Mouse (Mus musculus): ENCODE results near the gene Lama1. TPM values are rescaled to one million over a fixed set of nuclear protein-coding genes. Genes with fewer than 3 reads are reported as not detected.

Gene Lama1
- 3.5 and 5.0 TPM in 2 replicates for polyA plus RNA-seq (2015; fragmentation: Nextera tagmentation; extraction: Ambion mirVana)

DNA sequence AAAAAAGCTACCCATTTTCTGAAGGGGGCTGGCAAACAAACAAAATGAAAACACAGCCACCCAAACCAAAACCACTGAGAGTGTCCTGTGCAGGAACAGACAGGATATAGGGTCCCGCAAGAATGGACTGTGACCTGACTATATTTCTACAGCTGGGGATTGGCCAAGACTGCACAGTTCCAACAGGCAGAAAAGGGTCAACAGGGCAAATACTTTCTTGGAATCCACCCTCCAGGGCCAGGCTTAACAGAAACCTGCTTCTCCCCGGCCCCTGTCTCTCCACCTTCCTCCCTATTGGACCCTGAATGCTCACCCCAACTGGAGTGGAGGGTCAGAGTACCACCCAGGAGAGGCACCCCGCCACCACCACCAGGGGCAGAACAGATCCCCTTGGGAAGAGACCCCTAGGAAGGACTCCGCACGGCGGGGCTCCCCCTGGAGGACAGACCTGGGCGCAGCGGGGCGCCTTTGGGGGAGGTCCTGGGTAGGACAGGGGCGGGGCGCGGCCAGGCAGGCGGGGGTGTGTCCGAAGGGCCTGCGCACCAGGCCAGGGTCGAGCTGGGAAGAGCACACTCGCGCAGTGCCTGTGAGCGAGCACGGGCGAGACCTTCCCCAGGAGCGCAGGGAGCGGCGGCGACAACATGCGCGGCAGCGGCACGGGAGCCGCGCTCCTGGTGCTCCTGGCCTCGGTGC is at the start of gene Lama1:
Lama1 (plus strand) TSS at position 566 of the 693 bp plus-strand sequence.
- Histone ChIP-seq H3K9ac (replicated peaks) (peak within 1 kb of the TSS; percentile 75), H3K9me3 (no peaks in the 10 kb centered on the region), H3K4me2 (replicated peaks) (peak within 1 kb of the TSS; percentile 99), H3K36me3 (no peaks in the 10 kb centered on the region), H3K4me1 (peaks cover 20% of the 10 kb centered on the region), H3K4me3 (peak within 1 kb of the TSS; percentile 86), H3K27me3 (no peaks in the 10 kb centered on the region), H3K27ac (replicated peaks) (0 out of 2 replicates have a peak within 1 kb of the TSS, but pooled peaks have one; percentile 3)
- WGBS: 2% methylated on average over 32 of the region's 32 CpGs
- ATAC-seq (replicated peaks): peak; percentile 87

DNA sequence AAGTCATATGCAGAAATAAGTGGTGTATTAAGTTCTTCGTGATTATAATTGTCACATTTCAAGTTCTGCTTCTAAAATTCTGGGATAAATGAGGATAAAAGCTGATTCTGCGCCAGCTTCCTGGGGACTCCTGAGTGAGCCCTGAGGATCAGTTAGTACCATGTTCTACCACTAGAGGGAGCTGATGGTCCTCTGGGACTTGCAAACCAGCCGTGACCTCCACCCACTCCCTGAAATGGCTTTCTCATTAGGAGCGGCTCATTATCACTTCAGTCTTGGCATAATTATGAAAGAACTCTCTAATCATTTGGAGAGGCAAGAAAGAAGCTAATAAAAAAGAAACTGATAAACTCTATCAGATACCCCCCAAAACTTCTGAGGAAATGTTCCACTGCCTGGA is 45.6 kb upstream of the Lama1 start:
- H3K36me3 ChIP-seq: no peaks in the 10 kb centered on the region
- H3K4me2 ChIP-seq (replicated peaks): no peak overlapping the region
- 0 out of 2 replicates have a peak, but pooled peaks have one; percentile 63 for ATAC-seq (replicated peaks)
- H3K9me3 ChIP-seq: no peaks in the 10 kb centered on the region
- H3K4me3 ChIP-seq: no peak overlapping the region
- H3K4me1 ChIP-seq: no peaks in the 10 kb centered on the region
- H3K27me3 ChIP-seq: no peaks in the 10 kb centered on the region
- 9% methylated on average over 4 of the region's 4 CpGs for WGBS
- no peak overlapping the region for H3K27ac ChIP-seq (replicated peaks)
- no peak overlapping the region for H3K9ac ChIP-seq (replicated peaks)

DNA sequence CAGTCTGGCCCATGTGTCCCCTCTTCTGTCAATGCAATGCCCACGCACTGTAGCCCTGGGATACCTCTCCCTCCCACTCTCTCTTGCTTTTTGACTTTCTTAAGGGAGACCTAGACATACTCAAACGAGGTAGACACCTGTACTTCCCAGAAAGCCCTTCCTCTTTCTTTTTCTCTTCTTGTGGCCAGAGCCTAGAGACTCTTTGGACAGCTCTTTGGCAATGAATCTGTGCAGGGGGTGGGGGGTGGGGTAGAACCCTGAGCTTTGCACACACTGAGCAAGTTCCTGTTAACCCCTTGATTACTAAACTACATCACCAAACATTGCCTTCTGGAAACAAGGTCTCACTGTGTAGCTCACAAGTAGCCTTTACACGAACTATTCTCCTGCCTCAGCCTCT is 32.8 kb upstream of the Lama1 start:
- ATAC-seq (replicated peaks): no peak
- Histone ChIP-seq H3K4me3 (no peak overlapping the region), H3K4me2 (replicated peaks) (no peak overlapping the region), H3K27me3 (no peaks in the 10 kb centered on the region), H3K9me3 (no peaks in the 10 kb centered on the region), H3K9ac (replicated peaks) (no peak overlapping the region), H3K4me1 (no peaks in the 10 kb centered on the region), H3K36me3 (no peaks in the 10 kb centered on the region), H3K27ac (replicated peaks) (no peak overlapping the region)
- 76% methylated on average over 3 of the region's 3 CpGs for whole genome bisulfite sequencing

DNA sequence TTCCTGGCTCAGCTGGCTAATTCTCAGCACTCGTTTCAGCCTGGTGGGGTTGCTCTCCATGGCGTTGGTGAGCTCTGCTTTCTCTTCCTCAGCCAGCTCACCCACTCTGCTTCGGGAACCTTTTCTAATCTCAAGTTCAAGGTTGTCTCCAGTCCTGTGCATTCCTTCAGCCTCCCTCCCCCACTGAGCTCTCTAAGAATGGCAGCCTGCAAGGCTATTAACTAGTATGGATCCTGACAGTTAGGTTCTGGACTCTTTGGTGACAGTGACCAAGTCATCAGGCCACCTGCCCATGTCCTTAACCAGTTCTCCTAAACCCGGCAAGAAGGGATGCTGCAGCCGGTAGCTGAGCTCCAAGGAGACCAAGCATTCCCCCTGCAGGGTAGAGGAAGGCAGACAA is 30.1 kb upstream of the Lama1 start:
- Histone ChIP-seq H3K4me1 (no peaks in the 10 kb centered on the region), H3K27me3 (no peaks in the 10 kb centered on the region), H3K4me3 (no peak overlapping the region), H3K9ac (replicated peaks) (no peak overlapping the region), H3K9me3 (no peaks in the 10 kb centered on the region), H3K4me2 (replicated peaks) (no peak overlapping the region), H3K27ac (replicated peaks) (no peak overlapping the region), H3K36me3 (no peaks in the 10 kb centered on the region)
- 62% methylated on average over 5 of the region's 5 CpGs for WGBS
- ATAC-seq (replicated peaks): no peak

DNA sequence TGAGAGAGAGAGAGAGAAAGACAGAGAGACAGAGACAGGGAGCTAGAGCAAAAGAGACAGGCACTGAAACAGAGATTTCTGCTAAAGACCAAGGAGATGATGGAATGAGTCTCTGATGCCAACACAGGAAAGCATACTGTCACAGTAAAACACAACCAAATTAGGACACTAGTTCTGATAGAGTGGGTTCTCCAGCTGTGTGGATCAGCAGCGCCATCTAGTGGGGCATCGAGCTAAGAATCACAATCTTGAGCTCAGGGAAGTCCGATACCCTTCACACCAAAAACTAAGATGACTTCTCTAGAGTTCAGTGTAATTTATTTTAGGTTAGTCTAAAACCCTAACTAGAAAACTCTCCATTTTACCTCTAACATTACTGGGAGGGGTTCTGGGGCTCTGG is 29.1 kb upstream of the Lama1 start:
- H3K36me3 ChIP-seq: no peaks in the 10 kb centered on the region
- H3K4me3 ChIP-seq: no peak overlapping the region
- peak; percentile 55 for ATAC-seq (replicated peaks)
- no peak overlapping the region for H3K27ac ChIP-seq (replicated peaks)
- H3K4me1 ChIP-seq: no peaks in the 10 kb centered on the region
- WGBS: 13% methylated on average over 3 of the region's 3 CpGs
- no peaks in the 10 kb centered on the region for H3K27me3 ChIP-seq
- no peak overlapping the region for H3K9ac ChIP-seq (replicated peaks)
- no peak overlapping the region for H3K4me2 ChIP-seq (replicated peaks)
- H3K9me3 ChIP-seq: no peaks in the 10 kb centered on the region

DNA sequence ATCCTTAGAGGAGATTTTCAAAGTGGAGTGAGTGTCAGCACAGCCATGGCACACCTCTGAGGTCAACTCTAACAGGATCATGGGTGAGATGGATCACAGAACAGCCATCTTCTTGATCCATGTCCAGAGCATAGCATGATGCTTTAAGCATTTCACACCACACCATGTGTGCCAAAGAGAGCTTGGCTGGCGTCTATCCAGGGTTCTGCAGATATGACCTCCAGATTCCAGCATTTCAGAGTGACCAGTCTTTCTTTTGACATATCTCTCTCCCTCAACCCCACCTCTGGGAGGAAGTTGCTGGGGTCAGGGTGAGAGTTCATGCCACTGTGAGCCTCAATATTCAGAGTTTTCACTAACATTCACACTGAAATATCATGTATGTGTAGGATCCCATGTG is 18.5 kb upstream of the Lama1 start:
- Histone ChIP-seq H3K4me2 (replicated peaks) (no peak overlapping the region), H3K9me3 (no peaks in the 10 kb centered on the region), H3K27me3 (no peaks in the 10 kb centered on the region), H3K27ac (replicated peaks) (no peak overlapping the region), H3K36me3 (no peaks in the 10 kb centered on the region), H3K9ac (replicated peaks) (no peak overlapping the region), H3K4me1 (no peaks in the 10 kb centered on the region), H3K4me3 (no peak overlapping the region)
- 97% methylated on average over 1 of the region's 1 CpGs for WGBS
- no peak for ATAC-seq (replicated peaks)

DNA sequence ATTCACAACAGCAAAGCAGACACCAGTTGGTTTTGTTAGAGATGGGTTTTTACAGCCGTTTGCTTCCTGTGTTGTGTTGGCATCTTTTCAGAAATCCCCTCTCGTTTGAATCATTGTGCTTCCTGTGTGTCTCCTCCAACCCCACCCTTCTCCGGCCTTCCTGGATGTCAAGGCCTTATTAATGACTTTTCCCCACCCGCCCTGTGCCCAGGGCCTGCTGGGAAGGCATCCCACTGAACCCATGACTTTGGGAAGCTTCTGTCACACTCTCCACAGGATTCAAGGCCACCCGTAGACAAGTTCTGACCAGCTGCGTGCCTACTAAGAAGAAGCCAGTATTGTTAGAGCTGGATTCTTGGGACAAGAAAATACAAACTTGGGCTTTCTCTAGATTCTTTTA is 16.0 kb upstream of the Lama1 start:
- no peak overlapping the region for H3K4me3 ChIP-seq
- H3K4me2 ChIP-seq (replicated peaks): no peak overlapping the region
- H3K27ac ChIP-seq (replicated peaks): no peak overlapping the region
- 76% methylated on average over 6 of the region's 6 CpGs for WGBS
- no peaks in the 10 kb centered on the region for H3K36me3 ChIP-seq
- ATAC-seq (replicated peaks): no peak
- no peaks in the 10 kb centered on the region for H3K27me3 ChIP-seq
- no peaks in the 10 kb centered on the region for H3K9me3 ChIP-seq
- no peak overlapping the region for H3K9ac ChIP-seq (replicated peaks)
- H3K4me1 ChIP-seq: no peaks in the 10 kb centered on the region

DNA sequence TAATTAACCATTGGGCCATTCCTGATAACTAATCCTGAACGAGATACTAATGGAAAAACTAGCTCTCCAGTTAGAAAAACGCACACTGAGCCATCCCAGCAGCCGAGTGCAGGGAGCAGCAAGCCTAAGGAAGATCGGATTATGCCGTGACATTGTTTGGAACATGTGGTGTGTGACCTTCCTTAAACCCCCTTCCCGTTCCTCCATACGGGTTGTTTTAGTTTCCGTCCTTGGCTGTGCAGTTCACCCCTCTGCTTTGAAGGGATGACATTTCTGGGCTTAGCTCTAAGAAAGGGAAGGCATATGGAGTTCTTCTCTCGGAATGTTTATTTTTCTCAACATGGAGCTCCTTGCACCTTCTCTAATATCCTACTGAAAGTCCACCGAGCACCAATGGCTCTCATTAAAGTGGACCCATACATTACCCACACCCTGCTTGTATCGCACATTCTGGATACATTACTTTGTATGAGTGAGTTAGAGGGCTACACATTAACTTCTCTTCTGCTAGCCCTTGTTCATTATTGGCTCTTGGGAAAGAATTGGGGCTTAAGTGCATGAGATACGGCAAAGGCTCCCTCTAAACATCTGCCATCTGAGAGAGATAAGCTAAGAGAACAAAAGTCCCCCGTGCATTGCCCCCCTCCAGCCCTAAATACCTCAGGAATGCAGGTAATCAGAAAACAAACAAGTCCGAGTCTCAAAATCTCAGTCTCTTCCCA is 11.9 kb upstream of the Lama1 start:
- no peak for ATAC-seq (replicated peaks)
- H3K9me3 ChIP-seq: no peaks in the 10 kb centered on the region
- H3K4me1 ChIP-seq: no peaks in the 10 kb centered on the region
- no peak overlapping the region for H3K27ac ChIP-seq (replicated peaks)
- H3K9ac ChIP-seq (replicated peaks): no peak overlapping the region
- no peak overlapping the region for H3K4me2 ChIP-seq (replicated peaks)
- H3K4me3 ChIP-seq: no peak overlapping the region
- WGBS: 66% methylated on average over 14 of the region's 14 CpGs
- no peaks in the 10 kb centered on the region for H3K36me3 ChIP-seq
- H3K27me3 ChIP-seq: no peaks in the 10 kb centered on the region

DNA sequence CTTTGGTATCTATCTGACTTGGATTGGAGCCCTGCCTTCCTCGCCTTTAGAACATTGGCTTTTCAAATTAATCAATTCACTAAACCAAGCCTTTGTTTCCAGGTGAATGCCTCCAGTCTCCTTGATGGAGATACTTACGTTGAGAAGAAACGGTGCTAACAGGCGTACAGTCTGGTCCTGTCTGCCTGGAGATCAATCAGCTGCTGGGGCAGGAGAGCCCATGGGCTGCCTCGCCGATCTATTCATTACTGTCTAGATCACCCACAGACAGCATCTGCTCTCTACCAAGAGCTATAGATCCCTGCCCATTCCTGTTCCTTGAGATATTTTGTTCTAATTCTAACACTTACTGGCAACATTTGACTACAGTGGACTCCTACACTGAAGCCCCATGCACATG is 9.6 kb upstream of the Lama1 start:
- no peak overlapping the region for H3K4me3 ChIP-seq
- H3K4me1 ChIP-seq: no peaks in the 10 kb centered on the region
- no peak overlapping the region for H3K27ac ChIP-seq (replicated peaks)
- H3K9ac ChIP-seq (replicated peaks): no peak overlapping the region
- no peaks in the 10 kb centered on the region for H3K36me3 ChIP-seq
- H3K9me3 ChIP-seq: no peaks in the 10 kb centered on the region
- no peak for ATAC-seq (replicated peaks)
- WGBS: 38% methylated on average over 6 of the region's 6 CpGs
- H3K27me3 ChIP-seq: no peaks in the 10 kb centered on the region
- H3K4me2 ChIP-seq (replicated peaks): no peak overlapping the region

DNA sequence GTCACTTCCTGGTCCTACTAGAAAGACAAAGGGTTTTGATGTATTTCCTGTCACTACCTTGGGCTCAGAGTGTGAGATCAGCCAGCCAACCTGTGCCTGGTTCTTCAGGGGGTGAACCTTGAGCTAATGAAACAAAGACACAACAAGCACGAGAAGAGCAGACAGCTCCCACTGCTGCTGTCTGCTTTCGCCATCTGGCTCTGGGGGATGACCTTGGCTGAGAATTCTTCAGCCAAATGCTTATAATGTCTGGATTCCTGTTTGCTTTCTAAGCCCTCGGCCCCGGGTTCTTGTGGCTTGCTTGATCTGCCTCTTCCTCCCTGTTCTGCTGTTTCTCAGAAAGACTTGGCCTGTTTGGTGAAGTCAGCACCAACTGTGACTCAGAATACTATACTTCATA is 6.4 kb upstream of the Lama1 start:
- ATAC-seq (replicated peaks): no peak
- no peaks in the 10 kb centered on the region for H3K36me3 ChIP-seq
- no peaks in the 10 kb centered on the region for H3K27me3 ChIP-seq
- no peak overlapping the region for H3K4me2 ChIP-seq (replicated peaks)
- H3K9me3 ChIP-seq: no peaks in the 10 kb centered on the region
- 81% methylated on average over 4 of the region's 4 CpGs for WGBS
- no peak overlapping the region for H3K9ac ChIP-seq (replicated peaks)
- no peak overlapping the region for H3K27ac ChIP-seq (replicated peaks)
- H3K4me3 ChIP-seq: no peak overlapping the region
- no peaks in the 10 kb centered on the region for H3K4me1 ChIP-seq

DNA sequence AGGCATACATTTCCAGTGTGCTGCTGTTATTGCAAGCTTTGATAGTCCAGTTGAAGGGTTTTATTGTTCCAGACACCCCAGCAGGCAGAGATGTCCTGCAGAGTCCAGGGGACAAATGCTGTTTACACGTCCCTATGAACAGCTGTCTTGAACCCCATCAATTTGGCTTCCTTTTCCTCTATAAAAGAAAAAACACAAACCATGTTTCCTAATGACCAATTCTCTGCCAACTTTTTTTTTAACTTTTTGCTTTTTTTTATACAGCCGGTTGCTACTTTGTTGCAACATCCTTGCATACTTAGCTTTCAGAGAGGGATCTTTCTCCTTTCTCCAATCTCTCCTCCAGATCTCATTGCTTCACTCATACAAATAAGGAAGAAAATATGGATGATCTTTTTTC is 4.4 kb upstream of the Lama1 start:
- no peak overlapping the region for H3K27ac ChIP-seq (replicated peaks)

DNA sequence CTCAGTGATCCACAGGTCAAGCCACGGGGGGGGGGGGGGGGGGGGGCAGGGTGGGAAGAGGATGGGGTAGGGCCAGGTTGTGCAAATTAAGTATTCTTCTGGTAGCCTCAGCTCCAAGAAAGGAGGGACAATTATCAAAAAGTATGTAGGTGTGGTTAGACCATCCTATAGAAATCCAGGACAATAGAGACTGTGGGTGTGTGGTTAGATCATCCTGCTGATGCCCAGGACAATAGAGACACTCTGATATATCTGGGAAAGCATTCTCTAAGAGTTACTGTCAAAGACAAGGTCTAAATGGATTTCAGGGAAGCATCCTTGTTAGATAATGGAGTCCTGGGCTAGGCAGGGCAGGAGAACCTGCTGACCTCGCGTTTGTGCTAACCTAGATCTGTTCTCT is 3.2 kb upstream of the Lama1 start:
- H3K9ac ChIP-seq (replicated peaks): no peak overlapping the region
- H3K36me3 ChIP-seq: no peaks in the 10 kb centered on the region
- no peak overlapping the region for H3K4me2 ChIP-seq (replicated peaks)
- no peak overlapping the region for H3K4me3 ChIP-seq
- H3K9me3 ChIP-seq: no peaks in the 10 kb centered on the region
- H3K27ac ChIP-seq (replicated peaks): no peak overlapping the region
- peaks cover 16% of the 10 kb centered on the region for H3K4me1 ChIP-seq
- ATAC-seq (replicated peaks): no peak
- 58% methylated on average over 3 of the region's 3 CpGs for WGBS
- H3K27me3 ChIP-seq: no peaks in the 10 kb centered on the region

More for the DNA sequence above, 4.4 kb upstream of the Lama1 start:
- Histone ChIP-seq H3K9me3 (no peaks in the 10 kb centered on the region), H3K4me2 (replicated peaks) (no peak overlapping the region), H3K9ac (replicated peaks) (no peak overlapping the region), H3K36me3 (no peaks in the 10 kb centered on the region), H3K27me3 (no peaks in the 10 kb centered on the region), H3K4me3 (no peak overlapping the region), H3K4me1 (peaks cover 6% of the 10 kb centered on the region)
- ATAC-seq (replicated peaks): no peak
- 62% methylated on average over 2 of the region's 2 CpGs for WGBS
